Mouse (Mus musculus) naive thymus-derived CD4-positive, alpha-beta T cell, adult 2 months (primary cell): ENCODE measurements around the gene Slc17a6.
A peak's percentile ranks its signal among the peaks of the same experiment; 100 is the strongest.

Experiments used
- DNase-seq: peaks from one replicate; pipeline ENCODE4 v3.0.0-alpha.2; 2011; ENCODE audit warnings: low read depth

Gene Slc17a6

GRCm38 (mm10) chr7:51621694-51622145 is at the start of gene Slc17a6:
TSS of gene Slc17a6 (plus strand) at chr7:51622006.
- DNase-seq = no peak

GRCm38 (mm10) chr7:51600021-51600420 is 21.8 kb upstream of the Slc17a6 start:
- no peak for DNase-seq

- DNase-seq = no peak
Measured at GRCm38 (mm10) chr7:51603741-51604140, 18.1 kb upstream of the Slc17a6 start.

GRCm38 (mm10) chr7:51614404-51614803 is 7.4 kb upstream of the Slc17a6 start:
- DNase-seq = peak; percentile 5

- DNase-seq = peak; percentile 1
Measured at GRCm38 (mm10) chr7:51617941-51618340, 3.9 kb upstream of the Slc17a6 start.

GRCm38 (mm10) chr7:51618412-51618811 is 3.4 kb upstream of the Slc17a6 start:
- DNase-seq = no peak

GRCm38 (mm10) chr7:51619977-51620376 is 1.8 kb upstream of the Slc17a6 start:
- no peak for DNase-seq

GRCm38 (mm10) chr7:51622196-51622595 is 390 bp downstream of the Slc17a6 start:
- DNase-seq = no peak

GRCm38 (mm10) chr7:51622666-51623065 is 860 bp downstream of the Slc17a6 start:
- DNase-seq = no peak

GRCm38 (mm10) chr7:51624336-51624897 is 2.6 kb downstream of the Slc17a6 start:
- DNase-seq = no peak

GRCm38 (mm10) chr7:51625161-51625560 is 3.4 kb downstream of the Slc17a6 start:
- DNase-seq = no peak

GRCm38 (mm10) chr7:51625591-51626255 is 3.9 kb downstream of the Slc17a6 start:
- no peak for DNase-seq

- no peak for DNase-seq
Measured at GRCm38 (mm10) chr7:51626451-51627000, 4.7 kb downstream of the Slc17a6 start.

- DNase-seq = no peak
Measured at GRCm38 (mm10) chr7:51627001-51627631, 5.3 kb downstream of the Slc17a6 start.

GRCm38 (mm10) chr7:51627666-51628065 is 5.9 kb downstream of the Slc17a6 start:
- DNase-seq = no peak

- no peak for DNase-seq
Measured at GRCm38 (mm10) chr7:51628349-51628748, 6.5 kb downstream of the Slc17a6 start.

- no peak for DNase-seq
Measured at GRCm38 (mm10) chr7:51629206-51629605, 7.4 kb downstream of the Slc17a6 start.

GRCm38 (mm10) chr7:51631171-51631570 is 9.4 kb downstream of the Slc17a6 start:
- no peak for DNase-seq

GRCm38 (mm10) chr7:51632543-51633229 is 10.9 kb downstream of the Slc17a6 start:
- DNase-seq = no peak

- DNase-seq = no peak
Measured at GRCm38 (mm10) chr7:51633230-51633844, 11.5 kb downstream of the Slc17a6 start.

GRCm38 (mm10) chr7:51657152-51657551 is 35.3 kb downstream of the Slc17a6 start:
- DNase-seq = no peak

- DNase-seq = no peak
Measured at GRCm38 (mm10) chr7:51662441-51662840, 40.6 kb downstream of the Slc17a6 start.
